Comparison of ENCODE assay signal across 11 mouse cellular contexts in genomic region chr9:111161213-111161612, GRCm38 (mm10).
"Had no signal": no experiment of that assay in that cellular context is flagged by ENCODE, and none has a peak within 500 bp of the region (broad histone marks: within the 10 kb centered on the region; RNA-seq: fewer than 3 reads in every experiment).

No protein-coding gene starts in this region.

- H3K4me3 ChIP-seq: limb, embryonic 13.5 days; midbrain, embryonic 15.5 days had no signal

- H3K4me1 ChIP-seq: limb, embryonic 13.5 days; midbrain, embryonic 15.5 days had no signal

- H3K36me3 ChIP-seq: midbrain, embryonic 15.5 days had no signal

- H3K4me2 ChIP-seq: limb, embryonic 13.5 days; midbrain, embryonic 15.5 days had no signal

- H3K9me3 ChIP-seq: limb, embryonic 13.5 days; midbrain, embryonic 15.5 days had no signal

- DNase-seq: kidney, adult 18-20 months; kidney, postnatal 10 days; lung, adult 18-20 months; lung, postnatal 4 days; right cerebral cortex, adult 18-20 months; right cerebral cortex, postnatal 25 days; thymus, postnatal 4 days had no signal

- H3K27me3 ChIP-seq: limb, embryonic 13.5 days; midbrain, embryonic 15.5 days had no signal

- H3K9ac ChIP-seq: limb, embryonic 13.5 days; liver, embryonic 14.5 days; midbrain, embryonic 15.5 days had no signal

- H3K27ac ChIP-seq: limb, embryonic 13.5 days; liver, embryonic 14.5 days; midbrain, embryonic 15.5 days had no signal

- ATAC-seq: lung, postnatal 0 days; midbrain, embryonic 15.5 days had no signal
